Mouse (Mus musculus): Measurements from ENCODE around the gene Pde3a. TPM values are rescaled to one million over a fixed set of nuclear protein-coding genes. Genes with fewer than 3 reads are reported as not detected.

Gene Pde3a
- total RNA-seq, 2 experiments from 2014 or later: 1.9 to 2.3 TPM

DNA sequence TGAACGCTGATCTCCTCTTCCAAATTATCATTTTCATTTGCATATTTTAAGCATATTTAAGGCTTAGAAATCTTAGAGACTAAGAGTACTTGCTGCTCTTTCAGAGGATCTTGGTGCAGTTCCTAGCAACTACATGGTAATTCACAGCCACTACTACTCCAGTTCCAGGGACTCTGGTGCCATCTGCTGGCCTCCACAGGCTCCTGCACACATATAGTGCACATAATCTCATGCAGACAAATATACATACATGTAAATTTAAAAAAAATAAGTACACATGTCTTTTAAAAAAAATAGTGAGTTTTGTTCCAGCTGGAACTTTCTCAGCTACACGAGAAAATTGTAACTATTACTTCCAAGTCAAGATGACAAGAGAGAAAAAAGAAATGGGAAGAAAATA lies 221.2 kb downstream of the Pde3a start:
- no peak for DNase-seq
- intact Hi-C loops (cut with DNase I): no loop called here

DNA sequence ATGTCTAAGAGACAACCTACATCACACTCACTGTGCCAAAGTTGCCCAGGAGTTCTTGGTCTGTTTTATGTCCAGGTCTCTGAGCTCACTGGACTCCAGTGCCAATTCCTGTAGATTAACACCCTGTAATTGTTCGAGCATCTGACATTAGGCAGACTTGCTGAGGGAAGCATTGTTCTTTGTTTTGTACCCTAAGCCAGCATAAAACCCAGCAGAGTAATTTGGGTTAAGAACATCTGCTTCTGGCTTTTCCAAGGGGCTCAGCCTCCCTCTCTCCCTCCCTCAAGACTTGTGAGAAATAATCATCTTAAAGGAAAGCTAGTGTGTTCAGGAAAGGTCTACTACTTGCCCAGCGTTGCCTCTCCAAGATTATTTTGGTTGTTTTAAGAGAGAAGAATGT lies 225.2 kb downstream of the Pde3a start:
- intact Hi-C loops (cut with DNase I): no loop called here
- DNase-seq: no peak

DNA sequence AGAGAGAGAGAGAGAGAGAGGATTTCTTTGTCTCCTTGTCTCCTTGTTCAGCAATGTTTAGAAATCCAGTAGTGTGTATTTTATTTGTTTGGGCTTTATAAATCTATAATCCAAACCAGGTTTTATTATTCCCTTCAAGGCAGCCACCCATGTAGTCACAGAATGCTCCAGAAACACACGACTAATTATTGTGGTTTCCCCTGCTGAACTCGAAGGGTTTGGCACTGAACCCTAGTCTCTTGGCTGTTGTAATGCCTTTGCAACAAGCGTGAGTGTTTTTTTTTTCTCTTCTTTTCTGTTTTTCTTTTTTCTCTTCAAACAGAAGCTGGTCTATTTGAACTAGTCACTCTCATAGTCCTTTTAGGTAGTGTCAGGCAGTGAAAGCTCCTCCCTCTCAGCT lies 225.6 kb downstream of the Pde3a start:
- no peak for DNase-seq
- intact Hi-C loops (cut with DNase I): no loop called here

DNA sequence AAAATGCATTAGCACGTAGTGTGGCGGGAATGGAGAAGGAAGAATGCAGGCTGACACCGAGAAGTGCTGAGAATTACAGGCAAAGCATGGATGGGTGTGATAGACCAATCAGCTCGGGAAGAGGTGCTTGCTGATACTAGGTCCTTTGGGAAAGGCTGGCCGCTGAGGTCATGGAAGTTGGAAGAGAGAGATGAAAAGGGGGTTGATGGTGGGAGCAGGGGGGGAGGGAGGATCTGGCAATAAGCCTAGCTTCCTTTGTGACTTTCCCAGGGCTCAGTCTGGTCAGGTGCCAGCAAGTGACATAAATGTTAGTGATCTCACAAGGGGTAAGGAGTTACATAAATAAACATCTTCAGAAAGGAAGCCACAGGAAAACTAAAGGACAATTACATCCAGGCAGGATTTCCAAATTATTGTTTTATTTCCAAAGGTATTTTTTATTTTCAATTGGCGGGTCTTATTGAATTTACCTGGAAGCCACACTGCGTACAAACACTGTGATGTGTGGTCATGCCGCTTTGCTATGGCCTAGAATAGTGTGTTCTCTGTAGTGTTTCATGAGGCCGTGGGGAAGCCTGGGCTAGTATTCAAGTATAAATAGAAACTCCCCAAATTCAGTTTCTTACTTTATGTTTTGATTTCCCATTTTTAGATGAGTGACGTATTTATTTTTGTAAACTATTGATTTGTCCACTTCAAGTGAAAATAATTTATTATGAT lies 236.4 kb downstream of the Pde3a start:
- intact Hi-C loops (cut with DNase I): loop anchor here (5.0 kb wide), 1 partner anchor 92 kb away; no protein-coding TSS in a partner anchor

DNA sequence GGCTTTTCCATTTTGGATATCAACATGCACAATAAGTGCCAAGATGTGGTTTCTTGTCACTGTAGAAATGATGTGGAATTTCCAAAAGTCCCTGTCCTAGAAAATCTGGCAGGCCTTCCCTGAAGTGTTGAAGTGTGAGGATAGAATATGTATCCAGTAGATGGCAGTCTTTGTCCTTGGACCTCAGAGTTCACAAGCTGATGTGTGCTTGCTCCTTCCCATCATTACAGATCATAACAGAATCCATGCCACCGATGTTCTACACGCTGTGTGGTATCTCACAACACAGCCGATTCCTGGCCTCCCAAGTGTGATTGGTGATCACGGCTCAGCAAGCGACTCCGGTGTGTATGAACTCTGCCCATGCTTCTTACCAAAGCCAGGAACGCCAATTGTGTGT lies 238.2 kb downstream of the Pde3a start:
- no peak for DNase-seq

More for the DNA sequence above, 236.4 kb downstream of the Pde3a start:
- no peak for DNase-seq

DNA sequence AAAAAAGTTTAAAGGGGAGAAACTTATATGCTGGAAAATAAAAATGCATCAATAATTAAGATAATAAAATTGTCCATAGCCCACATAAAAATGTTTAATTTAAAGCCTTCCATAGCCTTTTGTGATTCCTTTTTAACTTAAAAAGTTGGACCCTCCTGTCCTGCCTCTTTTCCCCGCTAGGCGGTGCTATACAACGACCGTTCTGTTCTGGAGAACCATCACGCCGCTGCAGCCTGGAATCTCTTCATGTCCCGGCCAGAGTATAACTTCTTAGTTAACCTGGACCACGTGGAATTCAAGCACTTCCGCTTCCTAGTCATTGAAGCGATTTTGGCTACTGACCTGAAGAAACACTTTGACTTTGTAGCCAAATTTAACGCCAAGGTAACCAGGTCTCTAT lies 239.6 kb downstream of the Pde3a start:
- DNase-seq: peak; percentile 16 to 26
- intact Hi-C loops (cut with DNase I): loop anchor here (5.0 kb wide), 1 partner anchor 89 kb away; no protein-coding TSS in a partner anchor

More for the DNA sequence above, 238.2 kb downstream of the Pde3a start:
- intact Hi-C loops (cut with DNase I): loop anchor here (5.0 kb wide), 1 partner anchor 90 kb away; no protein-coding TSS in a partner anchor

DNA sequence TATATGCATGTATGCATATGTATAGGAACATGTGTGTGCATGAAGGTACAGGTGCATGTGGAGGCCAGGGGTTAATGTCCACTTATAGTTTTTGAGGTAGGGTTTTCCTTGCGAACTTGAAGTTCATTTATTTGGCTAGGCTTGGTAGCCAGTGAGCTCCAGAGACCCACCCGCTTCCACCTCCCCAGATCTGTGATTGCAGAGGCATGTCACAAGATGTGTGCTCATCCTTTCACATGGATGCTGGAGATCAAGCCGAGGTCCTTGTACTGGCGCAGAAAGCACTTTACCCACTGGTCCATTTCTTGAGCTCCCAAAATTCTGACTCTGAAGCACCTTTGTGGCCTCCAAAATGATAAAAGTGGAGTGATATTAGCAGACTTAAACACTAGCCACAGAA lies 245.8 kb downstream of the Pde3a start:
- intact Hi-C loops (cut with DNase I): no loop called here
- DNase-seq: no peak

DNA sequence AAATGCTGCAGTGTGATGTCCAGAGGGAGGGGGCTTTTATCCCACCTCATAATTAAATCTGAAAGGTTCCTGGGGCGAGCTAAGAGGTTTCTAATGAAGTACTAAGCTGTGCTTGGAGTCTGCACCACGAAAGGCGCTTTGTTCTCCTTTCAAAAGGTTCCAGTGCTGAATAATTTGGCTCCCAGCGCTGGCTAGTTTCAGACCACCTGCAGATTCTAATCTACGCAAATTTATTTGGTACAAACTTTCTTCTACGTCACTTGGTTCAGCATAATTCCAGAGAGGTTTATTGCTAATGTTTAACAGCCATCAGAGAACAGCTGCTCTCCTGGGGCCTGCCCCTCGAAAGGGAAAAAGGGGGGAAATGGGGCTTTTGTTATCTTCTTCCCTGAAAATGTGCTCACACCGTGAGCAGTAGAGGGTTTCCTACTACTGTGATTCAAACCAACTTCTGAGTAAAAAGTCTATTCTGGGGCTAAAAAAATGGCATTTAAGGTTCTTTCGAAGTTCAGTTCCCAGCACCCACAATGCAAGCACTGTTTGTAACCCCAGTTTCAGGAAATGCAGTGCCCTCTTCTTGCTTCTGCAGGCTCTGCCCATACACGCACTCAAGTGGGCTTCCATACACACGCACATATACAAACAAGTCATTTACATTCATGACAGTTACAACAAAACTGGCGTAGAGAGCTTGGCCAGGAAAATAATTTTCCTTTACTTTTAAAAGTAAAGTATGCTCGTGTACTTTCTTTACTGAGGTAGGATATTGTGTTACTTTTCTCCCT lies 246.8 kb downstream of the Pde3a start:
- intact Hi-C loops (cut with DNase I): no loop called here
- no peak for DNase-seq

DNA sequence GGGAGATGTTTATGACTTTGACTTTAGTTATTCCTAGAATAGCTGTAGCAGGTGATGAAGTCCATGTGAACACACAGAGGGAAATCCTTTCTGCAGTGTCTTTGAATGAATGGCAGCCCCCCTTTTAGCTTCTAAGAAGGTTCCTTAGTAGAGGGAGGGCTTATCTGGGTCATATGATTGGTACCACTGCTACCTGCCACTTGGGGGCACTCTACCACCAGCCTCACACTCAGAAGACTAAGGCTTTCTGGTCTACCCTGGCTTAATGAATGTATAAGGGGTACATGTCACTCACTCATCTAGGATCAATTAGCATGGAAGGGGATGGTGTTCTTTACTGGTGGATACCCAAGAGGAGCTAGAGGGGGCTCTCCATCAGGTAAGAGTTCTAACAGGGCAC lies 250.4 kb downstream of the Pde3a start:
- intact Hi-C loops (cut with DNase I): no loop called here
- no peak for DNase-seq

DNA sequence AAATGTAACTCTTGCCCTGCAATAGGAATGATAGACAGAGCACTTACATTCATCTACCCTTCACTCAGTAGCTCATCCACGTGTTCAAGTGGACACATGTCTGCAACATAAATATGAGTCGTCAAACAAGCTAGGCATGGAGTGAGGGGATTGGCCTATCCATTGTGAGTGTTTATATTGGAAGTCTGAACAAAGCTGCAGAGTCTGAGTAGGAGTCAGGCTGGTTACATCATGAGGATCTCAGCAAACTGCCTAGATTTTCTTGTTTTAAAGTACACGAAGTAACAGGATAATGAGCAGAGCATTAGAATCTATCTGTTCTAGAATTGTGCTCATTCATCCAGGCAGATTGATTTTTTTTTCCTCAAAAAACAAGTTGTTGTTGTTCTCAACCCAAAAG lies 252.1 kb downstream of the Pde3a start:
- no peak for DNase-seq
- intact Hi-C loops (cut with DNase I): no loop called here

DNA sequence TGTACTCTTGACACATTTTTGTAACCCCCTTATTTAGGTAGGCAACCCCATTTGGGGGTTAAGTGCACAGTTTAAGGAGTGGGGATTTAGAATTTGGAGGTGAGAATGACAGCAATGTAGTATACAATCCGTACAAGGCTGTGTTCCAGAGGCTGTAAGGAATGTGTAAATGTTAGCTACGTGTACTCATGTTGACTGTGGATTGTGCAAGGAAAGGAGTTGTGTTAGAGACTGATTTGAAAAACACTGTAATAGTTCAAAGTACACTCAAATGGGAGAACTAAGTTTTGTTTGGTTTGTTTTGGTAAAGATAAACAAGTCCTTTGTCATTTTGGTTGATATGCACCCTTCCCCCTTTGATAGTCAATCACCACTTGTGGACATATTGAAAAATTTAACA lies 273.5 kb downstream of the Pde3a start:
- intact Hi-C loops (cut with DNase I): no loop called here
- DNase-seq: no peak

DNA sequence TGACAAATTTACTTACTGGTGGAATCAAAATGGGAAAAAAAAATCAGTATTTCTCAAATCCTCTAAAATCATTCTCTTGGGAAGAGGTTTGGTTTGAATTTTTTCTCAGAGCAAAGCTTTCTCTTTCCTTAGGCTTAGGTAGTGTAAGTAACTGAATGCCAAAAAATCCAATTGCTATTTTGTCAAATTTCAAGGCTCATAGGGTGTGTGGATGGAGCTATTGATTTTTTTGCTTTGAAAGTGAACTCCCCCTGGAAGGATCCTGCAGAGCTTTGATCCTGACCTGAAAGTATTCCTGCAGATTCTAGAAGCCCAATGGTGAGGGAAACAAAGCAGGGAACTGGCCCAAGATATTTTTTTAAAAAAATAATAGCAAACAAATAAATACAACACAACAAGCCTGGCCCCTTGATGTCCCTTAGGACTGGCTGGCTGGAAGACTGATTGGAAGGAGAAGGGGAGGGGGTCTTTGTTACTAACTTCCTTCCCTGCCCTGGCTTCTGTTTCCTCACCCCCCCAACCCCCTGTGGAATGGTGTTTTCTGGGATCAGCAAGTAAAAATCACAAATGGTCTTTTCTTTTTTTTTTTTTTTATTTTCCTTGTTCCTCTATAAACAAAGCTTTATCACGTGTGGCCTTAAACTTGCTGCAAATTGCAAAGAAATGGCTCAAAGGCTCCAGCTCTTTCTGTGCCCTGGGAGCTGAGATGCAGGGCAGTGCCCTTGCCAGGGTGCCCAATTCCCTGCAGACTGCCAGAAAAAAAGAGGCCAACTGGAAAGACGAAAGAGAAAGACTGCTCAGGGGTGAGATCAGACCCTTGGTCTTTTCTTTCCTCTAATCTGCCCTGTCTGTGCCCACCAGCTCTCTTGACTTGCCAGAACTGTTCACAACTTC lies 274.9 kb downstream of the Pde3a start, which contains the start of gene Slco1c1:
TSS of gene Slco1c1 (plus strand) at position 622 of the 894 bp plus-strand sequence.
- intact Hi-C loops (cut with DNase I): no loop called here
- DNase-seq: no peak

DNA sequence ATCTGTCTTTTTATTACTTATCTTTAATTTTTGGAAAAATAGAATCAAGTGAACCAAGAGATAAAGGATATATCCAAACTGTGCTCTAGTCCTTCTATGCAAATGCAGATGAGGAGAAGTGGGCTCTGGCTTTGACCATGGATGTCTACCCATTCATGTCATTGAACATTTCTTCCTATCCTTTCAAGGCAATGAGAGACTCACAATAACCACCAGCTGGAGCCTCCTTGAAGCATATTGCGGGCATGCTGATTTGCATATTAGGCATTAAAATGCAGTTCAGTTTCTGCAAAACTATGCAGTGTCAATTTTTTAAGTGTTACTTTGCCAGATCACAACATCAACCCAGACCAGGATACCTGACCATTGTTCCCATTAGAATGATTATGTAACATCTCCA lies 276.7 kb downstream of the Pde3a start:
- DNase-seq: no peak
- intact Hi-C loops (cut with DNase I): no loop called here

DNA sequence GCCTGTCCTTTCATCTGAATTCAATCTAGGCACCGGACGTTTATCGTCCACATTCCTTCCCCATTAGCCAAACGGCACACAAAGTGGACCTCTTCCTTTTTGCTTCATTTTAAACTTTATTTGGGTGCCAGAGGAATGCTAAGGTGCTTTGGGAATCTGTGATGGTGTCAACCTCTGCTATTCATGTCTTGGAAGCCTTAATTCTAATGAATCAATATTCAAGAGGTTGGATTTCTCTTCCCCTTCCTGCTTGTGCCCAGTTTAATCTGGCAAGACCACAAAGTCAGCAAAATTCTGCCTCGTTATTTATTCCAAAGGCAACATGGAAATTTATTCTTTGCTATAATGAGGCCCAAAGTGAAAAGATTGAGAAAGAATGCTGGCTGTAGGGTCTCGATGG lies 281.8 kb downstream of the Pde3a start:
- intact Hi-C loops (cut with DNase I): no loop called here
- DNase-seq: no peak

DNA sequence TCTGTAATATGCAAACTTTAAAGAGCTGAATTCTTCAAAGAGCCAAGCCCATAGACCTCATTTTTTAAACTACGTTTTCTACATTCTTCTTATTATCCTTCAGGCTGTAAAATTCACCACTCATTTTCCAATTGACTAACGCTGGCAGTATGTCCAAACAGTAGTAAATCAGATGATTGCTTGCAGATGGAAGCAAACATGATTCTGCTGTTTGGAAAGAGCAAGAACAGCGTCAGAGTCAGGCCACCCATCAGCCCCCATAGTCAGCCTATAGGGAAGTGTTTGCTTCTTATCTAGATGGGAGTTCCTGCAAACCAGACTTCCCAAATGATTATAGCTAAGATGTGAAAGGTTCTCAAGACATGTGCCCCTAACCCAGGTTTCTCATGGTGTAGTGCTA lies 288.2 kb downstream of the Pde3a start:
- DNase-seq: no peak
- intact Hi-C loops (cut with DNase I): no loop called here

DNA sequence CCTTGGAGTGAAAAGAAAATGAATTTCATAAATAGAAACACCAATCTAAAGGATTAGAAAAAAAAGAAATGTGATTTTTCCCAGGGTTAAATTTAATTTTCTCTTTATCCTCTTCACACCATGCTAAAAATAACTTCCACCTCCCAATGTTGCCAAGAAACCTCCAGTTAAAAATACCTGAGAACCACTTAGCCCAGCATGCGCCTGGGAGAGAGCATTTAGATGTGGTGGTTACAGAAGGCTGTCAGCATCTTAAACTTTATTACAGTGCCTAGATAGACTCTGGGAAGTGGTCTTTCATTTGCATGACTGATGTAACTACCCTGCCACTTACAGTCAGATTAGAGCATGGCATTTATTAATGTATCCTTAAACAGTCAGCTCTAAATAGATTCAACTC lies 292.1 kb downstream of the Pde3a start:
- no peak for DNase-seq
- intact Hi-C loops (cut with DNase I): no loop called here

DNA sequence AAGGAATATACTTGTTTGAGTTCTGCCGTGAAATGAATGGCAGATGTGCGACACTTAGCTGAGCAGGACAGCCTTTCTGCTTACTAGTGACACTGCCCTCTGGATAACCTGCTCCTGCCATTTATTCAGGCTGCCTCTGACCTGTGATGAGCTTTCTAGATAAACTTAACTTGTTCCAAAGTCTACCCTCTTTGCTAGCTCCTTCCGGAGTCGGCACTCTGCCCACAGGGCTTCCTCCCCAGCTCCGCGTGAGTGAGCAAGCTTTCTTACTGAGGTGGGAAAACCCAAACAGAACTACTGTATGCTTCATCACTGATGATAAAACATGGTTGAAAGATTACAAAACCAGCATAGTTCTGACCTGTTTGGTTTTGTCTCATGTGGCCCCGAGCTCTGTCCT lies 294.3 kb downstream of the Pde3a start:
- intact Hi-C loops (cut with DNase I): no loop called here
- DNase-seq: no peak
